Mouse (Mus musculus) bone marrow macrophage, adult 2 months (primary cell): Measurements from ENCODE around the gene Clint1. TPM values are rescaled to one million over a fixed set of nuclear protein-coding genes. Genes with fewer than 3 reads are reported as not detected.

Source experiments
- H3K27ac ChIP-seq: 2 replicates; pipeline ENCODE4 v1.5.1; 2012; ENCODE audit warnings: low read depth, low read length; ENCODE audit not compliant: insufficient read depth
- H3K4me1 ChIP-seq: 2 replicates; pipeline ENCODE4 v1.6.1; 2012; ENCODE audit warnings: low read length; ENCODE audit not compliant: control insufficient read depth, insufficient read depth
- H3K4me3 ChIP-seq: 2 replicates; pipeline ENCODE4 v1.5.1; 2012; ENCODE audit warnings: mild to moderate bottlenecking, low read length, moderate library complexity; ENCODE audit not compliant: insufficient read depth
- CTCF ChIP-seq: IDR thresholded peaks from 2 replicates; pipeline ENCODE4 v1.5.1; 2012; ENCODE audit warnings: low read depth, mild to moderate bottlenecking, low read length, moderate library complexity
- POLR2A ChIP-seq: IDR thresholded peaks from 2 replicates; pipeline ENCODE4 v1.6.1; 2012; ENCODE audit warnings: mild to moderate bottlenecking, low read depth, low read length, borderline replicate concordance
- polyA plus RNA-seq: library from polyadenylated mRNA; stranded (reverse); fragments of >200 nt; gene quantifications from 2 replicates; pipeline ENCODE4 v1.2.4, GENCODE M21; 2012; ENCODE audit not compliant: missing spikeins, insufficient read depth, insufficient read length

Clint1 gene
- polyA plus RNA-seq, 1 experiment: 67.7 TPM

GRCm38 (mm10) chr11:45883270-45883931 lies 31.6 kb downstream of the Clint1 start:
- H3K27ac ChIP-seq: no peak overlapping the region
- H3K4me3 ChIP-seq: no peak overlapping the region

GRCm38 (mm10) chr11:45884029-45884428 lies 32.2 kb downstream of the Clint1 start:
- Histone ChIP-seq H3K4me1 (peaks cover 21% of the 10 kb centered on the region), H3K27ac (no peak overlapping the region)

More at GRCm38 (mm10) chr11:45883270-45883931, 31.6 kb downstream of the Clint1 start:
- H3K4me1 ChIP-seq: peaks cover 21% of the 10 kb centered on the region
- TF ChIP-seq POLR2A (no peak), CTCF (no peak)

GRCm38 (mm10) chr11:45885606-45886230 lies 33.9 kb downstream of the Clint1 start:
- TF ChIP-seq POLR2A: no peak
- TF ChIP-seq CTCF: no peak
- no peak overlapping the region for H3K4me3 ChIP-seq
- H3K4me1 ChIP-seq: peaks cover 16% of the 10 kb centered on the region
- H3K27ac ChIP-seq: no peak overlapping the region

More at GRCm38 (mm10) chr11:45884029-45884428, 32.2 kb downstream of the Clint1 start:
- TF ChIP-seq CTCF (no peak), POLR2A (no peak)
- H3K4me3 ChIP-seq: no peak overlapping the region

- TF ChIP-seq POLR2A (no peak), CTCF (no peak)
Observed at GRCm38 (mm10) chr11:45886596-45886995, 34.7 kb downstream of the Clint1 start.

GRCm38 (mm10) chr11:45888471-45889030 lies 36.7 kb downstream of the Clint1 start:
- Histone ChIP-seq H3K27ac (no peak overlapping the region), H3K4me3 (no peak overlapping the region), H3K4me1 (peaks cover 1% of the 10 kb centered on the region)
- no peak for TF ChIP-seq POLR2A
- no peak for TF ChIP-seq CTCF

More at GRCm38 (mm10) chr11:45886596-45886995, 34.7 kb downstream of the Clint1 start:
- Histone ChIP-seq H3K4me3 (no peak overlapping the region), H3K4me1 (peaks cover 13% of the 10 kb centered on the region), H3K27ac (no peak overlapping the region)

GRCm38 (mm10) chr11:45889981-45890380 lies 38.1 kb downstream of the Clint1 start:
- no peaks in the 10 kb centered on the region for H3K4me1 ChIP-seq
- TF ChIP-seq CTCF (no peak), POLR2A (no peak)
- H3K4me3 ChIP-seq: no peak overlapping the region
- H3K27ac ChIP-seq: no peak overlapping the region

GRCm38 (mm10) chr11:45890423-45890822 lies 38.6 kb downstream of the Clint1 start:
- no peak for TF ChIP-seq CTCF
- no peak for TF ChIP-seq POLR2A
- H3K4me1 ChIP-seq: no peaks in the 10 kb centered on the region
- H3K4me3 ChIP-seq: no peak overlapping the region
- no peak overlapping the region for H3K27ac ChIP-seq

GRCm38 (mm10) chr11:45892861-45893360 lies 41.1 kb downstream of the Clint1 start:
- Histone ChIP-seq H3K4me1 (no peaks in the 10 kb centered on the region), H3K27ac (no peak overlapping the region), H3K4me3 (no peak overlapping the region)
- no peak for TF ChIP-seq POLR2A

GRCm38 (mm10) chr11:45897392-45897791 lies 45.5 kb downstream of the Clint1 start:
- Histone ChIP-seq H3K4me1 (no peaks in the 10 kb centered on the region), H3K27ac (no peak overlapping the region), H3K4me3 (no peak overlapping the region)
- TF ChIP-seq CTCF (no peak), POLR2A (no peak)

GRCm38 (mm10) chr11:45900233-45901015 lies 48.6 kb downstream of the Clint1 start:
- TF ChIP-seq CTCF: no peak
- H3K4me3 ChIP-seq: no peak overlapping the region
- no peaks in the 10 kb centered on the region for H3K4me1 ChIP-seq
- H3K27ac ChIP-seq: no peak overlapping the region
